Mouse (Mus musculus): ENCODE results near the gene Gm17402. TPM values are rescaled to one million over a fixed set of nuclear protein-coding genes. Genes with fewer than 3 reads are reported as not detected.

Gm17402 gene
- not detected for polyA plus RNA-seq (2014; fragmentation: Illumina TruSeq; extraction: RNeasy Lipid Tissue Mini Kit (QIAGEN cat#74804); ENCODE audit: low replicate concordance)

GRCm38 (mm10) chr3:67375063-67375462 lies at the start of gene Gm17402:
TSS of gene Gm17402 (minus strand) at chr3:67375163.

GRCm38 (mm10) chr3:67373872-67374271 lies 1.1 kb downstream of the Gm17402 start, which contains the start of gene Mlf1:
TSS of gene Mlf1 (plus strand) at chr3:67374097.

Other genes with a start within 250 kb of the Gm17402 start
- not detected for gene Mlf1, start 1.1 kb downstream of the Gm17402 start, polyA plus RNA-seq (2014; fragmentation: Illumina TruSeq; extraction: RNeasy Lipid Tissue Mini Kit (QIAGEN cat#74804); ENCODE audit: low replicate concordance)
- 62.7 TPM for gene Gfm1, start 54.9 kb upstream of the Gm17402 start, polyA plus RNA-seq (2014; fragmentation: Illumina TruSeq; extraction: RNeasy Lipid Tissue Mini Kit (QIAGEN cat#74804); ENCODE audit: low replicate concordance)
- gene Lxn, start 88.8 kb upstream of the Gm17402 start, polyA plus RNA-seq (2014; fragmentation: Illumina TruSeq; extraction: RNeasy Lipid Tissue Mini Kit (QIAGEN cat#74804); ENCODE audit: low replicate concordance), result 26.0 TPM
- gene Rarres1, start 140.4 kb upstream of the Gm17402 start, polyA plus RNA-seq (2014; fragmentation: Illumina TruSeq; extraction: RNeasy Lipid Tissue Mini Kit (QIAGEN cat#74804); ENCODE audit: low replicate concordance), result 1.1 TPM
- gene Mfsd1, start 207.6 kb upstream of the Gm17402 start, polyA plus RNA-seq (2014; fragmentation: Illumina TruSeq; extraction: RNeasy Lipid Tissue Mini Kit (QIAGEN cat#74804); ENCODE audit: low replicate concordance), result 75.5 TPM